Mouse (Mus musculus) bone marrow, adult 2 months (tissue): ENCODE data around the gene Syt17.

Source experiments
- CTCF ChIP-seq: fragments of 200-500 bp; IDR thresholded peaks from 2 replicates; pipeline ENCODE4 v1.5.1; 2011; ENCODE audit warnings: low read length, control low read depth; ENCODE audit not compliant: control insufficient read depth, insufficient read depth
- POLR2A ChIP-seq: fragments of 200-500 bp; IDR thresholded peaks from 2 replicates; pipeline ENCODE4 v1.6.1; 2011; ENCODE audit warnings: low read depth, mild to moderate bottlenecking, control low read depth, low read length, borderline replicate concordance; ENCODE audit not compliant: control insufficient read depth

GRCm38 (mm10) chr7:118362931-118363330 is 85.1 kb downstream of the Syt17 start:
- TF ChIP-seq POLR2A (no peak), CTCF (no peak)
